Mouse (Mus musculus) heart, postnatal 0 days (tissue): ENCODE results near the gene Cacng1. TPM values are rescaled to one million over a fixed set of nuclear protein-coding genes. Genes with fewer than 3 reads are reported as not detected.

Experiments
- ATAC-seq: fragments of 200-750 bp; cut with Nextera tagmentation; 2 replicates; pipeline ENCODE4 v1.8.0; 2017; ENCODE audit warnings: low read depth, moderate number of reproducible peaks, moderate library complexity; ENCODE audit not compliant: insufficient read depth
- DNase-seq: peaks from one replicate; pipeline ENCODE4 v3.0.0-alpha.2; 2016; ENCODE audit warnings: low spot score
- H3K27ac ChIP-seq: fragments of 300-500 bp; sonication (generic); 2 replicates; pipeline ENCODE4 v1.5.1; 2014; ENCODE audit warnings: low read depth, mild to moderate bottlenecking
- H3K27me3 ChIP-seq: fragments of 300-500 bp; sonication (generic); 2 replicates; pipeline ENCODE4 v1.6.1; 2014; ENCODE audit warnings: low read length, mixed read lengths; ENCODE audit not compliant: control insufficient read depth, insufficient read depth
- H3K36me3 ChIP-seq: fragments of 300-500 bp; sonication (generic); replicated peaks from 2 replicates; pipeline ENCODE4 v1.6.1; 2014; ENCODE audit warnings: low read length, mixed read lengths; ENCODE audit not compliant: control insufficient read depth, insufficient read depth
- H3K4me1 ChIP-seq: fragments of 300-500 bp; sonication (generic); 2 replicates; pipeline ENCODE4 v1.6.1; 2014; ENCODE audit warnings: antibody characterized with exemption; ENCODE audit not compliant: control insufficient read depth, insufficient read depth
- H3K4me2 ChIP-seq: fragments of 300-500 bp; sonication (generic); 2 replicates; pipeline ENCODE4 v1.6.1; 2014; ENCODE audit warnings: low read depth, mild to moderate bottlenecking, low read length, moderate library complexity
- H3K4me3 ChIP-seq: fragments of 300-500 bp; sonication (generic); 2 replicates; pipeline ENCODE4 v1.5.1; 2014; ENCODE audit warnings: low read depth, low read length
- H3K9ac ChIP-seq: fragments of 300-500 bp; sonication (generic); replicated peaks from 2 replicates; pipeline ENCODE4 v1.6.1; 2014; ENCODE audit warnings: low read depth, low read length, mixed read lengths
- H3K9me3 ChIP-seq: fragments of 300-500 bp; sonication (generic); replicated peaks from 2 replicates; pipeline ENCODE4 v1.6.1; 2016; ENCODE audit warnings: low read length; ENCODE audit not compliant: control insufficient read depth
- CTCF ChIP-seq: IDR thresholded peaks from 2 replicates; pipeline ENCODE4 v1.5.1; 2016; ENCODE audit warnings: antibody characterized with exemption, control low read depth, low read depth
- EP300 ChIP-seq: IDR thresholded peaks from 2 replicates; pipeline ENCODE4 v1.6.1; 2016; ENCODE audit warnings: antibody characterized with exemption, low read depth
- WGBS: fragments of 180-500 bp; shearing (Covaris S2); extraction: QIAGEN DNeasy Blood & Tissue Kit; methylation state at CpG from one replicate; pipeline ENCODE4 v1.1.7; 2014; 5-methylcytosine and 5-hydroxymethylcytosine counted together
- polyA plus RNA-seq: library from polyadenylated mRNA; unstranded; fragments of >200 nt; fragmentation: Nextera tagmentation; extraction: Ambion mirVana; gene quantifications from 2 replicates; pipeline ENCODE4 v1.2.1, GENCODE M21; 2015
- total RNA-seq: library from RNA; depleted of rRNA; stranded (reverse); fragments of >200 nt; gene quantifications from 2 replicates; pipeline ENCODE4 v1.2.3, GENCODE M21; 2014; ENCODE audit warnings: low replicate concordance

Gene Cacng1
- total and polyA plus RNA-seq, 2 experiments from 2014 or later: not detected

DNA sequence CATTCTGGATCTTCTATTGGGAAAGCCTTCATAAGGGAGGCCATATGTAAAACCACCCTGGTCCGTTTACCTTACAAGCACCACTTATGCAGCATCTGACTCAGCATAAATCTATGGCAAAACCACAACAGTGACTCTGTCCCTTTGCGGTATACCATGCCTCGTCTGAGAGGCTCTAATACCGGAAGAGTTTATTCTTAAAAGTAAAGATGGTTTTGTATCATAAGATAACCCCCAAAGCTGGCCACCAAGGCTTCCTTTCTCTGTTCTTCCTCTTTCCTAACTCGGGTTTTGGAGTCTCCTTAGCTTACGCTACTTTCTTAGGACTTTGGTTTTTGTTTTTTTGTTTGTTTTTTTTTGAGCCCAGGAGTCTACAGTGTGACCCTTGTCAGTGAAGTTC, 23.0 kb downstream of the Cacng1 start:
- H3K4me2 ChIP-seq: no peak overlapping the region
- TF ChIP-seq CTCF: no peak
- TF ChIP-seq EP300: no peak
- H3K9ac ChIP-seq: no peak overlapping the region
- DNase-seq: no peak
- ATAC-seq: no peak
- H3K4me1 ChIP-seq: no peaks in the 10 kb centered on the region
- WGBS: 78% methylated on average over 6 of the region's 6 CpGs
- no peaks in the 10 kb centered on the region for H3K9me3 ChIP-seq
- no peaks in the 10 kb centered on the region for H3K27me3 ChIP-seq
- no peak overlapping the region for H3K27ac ChIP-seq
- peaks cover 6% of the 10 kb centered on the region for H3K36me3 ChIP-seq
- H3K4me3 ChIP-seq: no peak overlapping the region

- WGBS: 21% methylated on average over 8 of the region's 8 CpGs
Observed at GRCm38 (mm10) chr11:107691569-107691968, 24.8 kb downstream of the Cacng1 start.

GRCm38 (mm10) chr11:107688480-107688879, 27.8 kb downstream of the Cacng1 start:
- WGBS: 93% methylated on average over 10 of the region's 10 CpGs
- Histone ChIP-seq H3K36me3 (peaks cover 37% of the 10 kb centered on the region), H3K9ac (no peak overlapping the region), H3K27ac (no peak overlapping the region), H3K9me3 (no peaks in the 10 kb centered on the region), H3K27me3 (no peaks in the 10 kb centered on the region), H3K4me3 (no peak overlapping the region), H3K4me2 (no peak overlapping the region), H3K4me1 (no peaks in the 10 kb centered on the region)
- DNase-seq (no peak), ATAC-seq (no peak)
- no peak for TF ChIP-seq CTCF
- TF ChIP-seq EP300: no peak

More at GRCm38 (mm10) chr11:107691569-107691968, 24.8 kb downstream of the Cacng1 start:
- peaks cover 21% of the 10 kb centered on the region for H3K36me3 ChIP-seq
- TF ChIP-seq CTCF (no peak), EP300 (no peak)
- ATAC-seq (no peak), DNase-seq (no peak)
- H3K9me3 ChIP-seq: no peaks in the 10 kb centered on the region
- no peak overlapping the region for H3K27ac ChIP-seq
- no peak overlapping the region for H3K9ac ChIP-seq
- no peak overlapping the region for H3K4me2 ChIP-seq
- H3K4me1 ChIP-seq: no peaks in the 10 kb centered on the region
- H3K27me3 ChIP-seq: no peaks in the 10 kb centered on the region
- no peak overlapping the region for H3K4me3 ChIP-seq

DNA sequence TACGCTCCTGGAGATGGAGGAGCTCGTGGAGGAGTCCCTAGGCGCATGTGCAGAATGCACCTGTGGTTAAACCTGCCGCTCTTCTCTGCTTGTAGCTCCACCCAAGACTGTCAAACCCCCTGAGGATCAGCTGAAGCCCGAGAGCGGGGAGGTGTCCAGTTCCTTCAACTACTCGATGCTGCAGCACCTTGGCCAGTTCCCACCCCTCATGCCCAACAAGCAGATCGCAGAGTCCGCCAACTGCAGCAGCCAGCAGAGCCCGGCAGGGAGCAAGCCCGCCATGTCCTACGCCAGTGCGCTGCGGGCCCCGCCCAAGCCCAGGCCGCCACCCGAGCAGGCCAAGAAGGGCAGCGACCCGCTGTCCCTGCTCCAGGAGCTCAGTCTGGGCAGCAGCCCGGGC, 30.0 kb downstream of the Cacng1 start:
- no peak overlapping the region for H3K9ac ChIP-seq
- no peak overlapping the region for H3K4me2 ChIP-seq
- H3K9me3 ChIP-seq: no peaks in the 10 kb centered on the region
- DNase-seq (no peak), ATAC-seq (no peak)
- 87% methylated on average over 20 of the region's 20 CpGs for WGBS
- TF ChIP-seq EP300: no peak
- H3K4me3 ChIP-seq: no peak overlapping the region
- H3K36me3 ChIP-seq: peaks cover 41% of the 10 kb centered on the region
- no peaks in the 10 kb centered on the region for H3K27me3 ChIP-seq
- no peaks in the 10 kb centered on the region for H3K4me1 ChIP-seq
- no peak overlapping the region for H3K27ac ChIP-seq

DNA sequence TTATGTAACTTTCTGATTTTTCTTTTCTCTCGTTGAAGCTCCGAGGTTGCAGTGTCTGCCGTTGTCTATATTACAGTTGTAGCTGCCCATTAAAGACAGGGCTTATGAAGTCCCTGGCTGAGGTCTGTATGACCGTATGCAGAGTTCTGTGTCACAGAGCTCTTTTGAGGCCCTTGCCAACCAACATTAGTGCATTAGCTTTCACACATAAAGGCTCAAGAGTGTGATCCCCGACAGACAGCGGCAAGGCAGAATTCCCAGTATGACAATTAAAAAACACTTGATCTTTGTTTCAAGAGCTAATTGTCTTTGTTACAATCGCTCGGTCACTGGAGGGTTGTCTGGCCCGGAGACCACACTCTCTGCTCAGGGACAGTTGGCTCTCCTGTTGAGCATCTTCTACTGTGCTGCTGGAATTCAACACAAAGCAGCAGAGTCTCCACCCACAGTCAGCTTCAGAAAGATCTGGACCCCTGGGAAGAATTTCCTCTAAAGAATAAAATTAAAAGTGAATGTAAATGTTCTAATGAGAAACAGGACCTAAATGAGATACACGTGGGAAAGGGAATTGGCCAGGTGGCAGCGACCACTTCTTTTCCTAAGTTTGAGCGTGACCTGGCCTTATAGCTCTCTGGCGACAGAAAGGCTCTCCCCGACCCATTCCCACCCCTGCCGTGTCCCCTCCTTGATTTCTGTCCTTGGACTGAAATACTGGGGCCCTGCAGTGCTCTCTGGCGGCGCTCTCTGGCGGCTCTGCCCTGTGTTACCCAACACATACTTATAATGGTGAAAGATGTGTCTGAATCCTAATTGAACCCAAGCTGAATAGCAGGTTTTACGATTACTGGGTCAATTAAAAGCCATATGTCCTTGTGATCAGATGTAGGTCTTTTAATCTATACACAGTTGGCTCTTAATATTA, 32.5 kb downstream of the Cacng1 start:
- Histone ChIP-seq H3K4me3 (no peak overlapping the region), H3K27me3 (no peaks in the 10 kb centered on the region), H3K4me1 (no peaks in the 10 kb centered on the region), H3K36me3 (peaks cover 43% of the 10 kb centered on the region), H3K27ac (no peak overlapping the region), H3K9me3 (no peaks in the 10 kb centered on the region), H3K4me2 (no peak overlapping the region), H3K9ac (no peak overlapping the region)
- no peak for TF ChIP-seq CTCF
- DNase-seq: no peak
- ATAC-seq: no peak
- 75% methylated on average over 19 of the region's 19 CpGs for WGBS

DNA sequence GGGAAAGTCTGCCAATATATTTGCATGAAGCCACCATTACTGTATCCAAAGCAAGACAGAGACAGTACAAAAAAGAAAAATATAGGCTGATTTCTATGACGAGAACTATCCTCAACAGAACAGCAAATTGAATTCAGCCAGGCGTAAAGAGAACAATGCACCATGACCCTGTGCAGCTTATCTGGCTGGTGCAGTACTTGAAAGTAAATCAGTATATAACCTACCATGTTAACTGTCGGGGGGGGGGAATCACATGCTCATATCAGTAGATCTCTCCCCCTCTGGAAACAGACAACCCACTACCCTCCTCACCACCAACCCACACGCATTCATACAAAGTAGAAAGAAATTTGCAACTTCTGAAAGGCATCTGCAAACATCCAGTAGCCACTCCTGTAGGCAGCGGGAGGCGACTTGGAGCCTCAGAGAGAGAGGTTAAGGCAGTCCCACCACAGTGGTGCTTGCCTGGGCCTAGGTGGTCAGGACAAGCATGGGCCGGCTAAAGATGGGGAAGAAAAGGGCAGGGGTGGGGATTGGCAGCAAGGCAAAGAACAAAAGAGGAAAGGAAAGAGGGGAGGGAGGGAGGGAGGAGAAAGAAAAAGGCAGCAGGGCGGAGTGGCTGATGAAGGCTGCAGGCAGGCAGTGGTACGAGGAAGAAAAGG, 33.5 kb downstream of the Cacng1 start:
- no peak overlapping the region for H3K4me3 ChIP-seq
- H3K27me3 ChIP-seq: no peaks in the 10 kb centered on the region
- WGBS: 83% methylated on average over 9 of the region's 9 CpGs
- ATAC-seq: no peak
- H3K27ac ChIP-seq: no peak overlapping the region
- no peaks in the 10 kb centered on the region for H3K9me3 ChIP-seq
- no peaks in the 10 kb centered on the region for H3K4me1 ChIP-seq
- TF ChIP-seq CTCF: no peak
- TF ChIP-seq EP300: no peak
- peaks cover 38% of the 10 kb centered on the region for H3K36me3 ChIP-seq
- H3K9ac ChIP-seq: no peak overlapping the region
- no peak overlapping the region for H3K4me2 ChIP-seq
- no peak for DNase-seq
